Mouse (Mus musculus) MEL (cell line): ENCODE data around the gene Hoxa9.

ENCODE experiments used
- CHD1 ChIP-seq: IDR thresholded peaks from 2 replicates; pipeline ENCODE4 v1.6.1; 2012; ENCODE audit warnings: low read depth, mild to moderate bottlenecking, inconsistent platforms, low read length, improper control_type of control experiment
- CHD2 ChIP-seq: IDR thresholded peaks from 2 replicates; pipeline ENCODE4 v1.6.1; 2011; ENCODE audit warnings: low read length, improper control_type of control experiment
- CTCF ChIP-seq, 3 experiments: IDR thresholded peaks in 2 of 3; conservative IDR thresholded peaks in 1 of 3; 2 replicates each; pipeline ENCODE4 v1.5.1; 2011 to 2012; ENCODE audit warnings: low read length in 3 of 3, low read depth in 2 of 3, mild to moderate bottlenecking in 2 of 3, improper control_type of control experiment in 1 of 3, inconsistent platforms in 1 of 3, mixed read lengths in 1 of 3, moderate library complexity in 1 of 3; ENCODE audit not compliant: control insufficient read depth in 1 of 3, insufficient read depth in 1 of 3, poor library complexity in 1 of 3, severe bottlenecking in 1 of 3
- GATA1 ChIP-seq: IDR thresholded peaks from 2 replicates; pipeline ENCODE4 v1.6.1; 2011; ENCODE audit warnings: low read depth, low read length, improper control_type of control experiment
- KAT2A ChIP-seq: conservative IDR thresholded peaks from 2 replicates; pipeline ENCODE4 v1.6.1; 2012; ENCODE audit warnings: low read depth, low read length, improper control_type of control experiment, inconsistent platforms
- MEF2A ChIP-seq: IDR thresholded peaks from 2 replicates; pipeline ENCODE4 v1.6.1; 2014; ENCODE audit warnings: low read depth, mild to moderate bottlenecking, inconsistent platforms, low read length, improper control_type of control experiment; ENCODE audit not compliant: poor library complexity, insufficient replicate concordance, severe bottlenecking; ENCODE audit errors: extremely low read depth
- RAD21 ChIP-seq: IDR thresholded peaks from 2 replicates; pipeline ENCODE4 v1.6.1; 2011; ENCODE audit warnings: mild to moderate bottlenecking, low read depth, low read length, improper control_type of control experiment
- SIN3A ChIP-seq: IDR thresholded peaks from 2 replicates; pipeline ENCODE4 v1.6.1; 2012; ENCODE audit warnings: low read length, improper control_type of control experiment, inconsistent platforms
- TAL1 ChIP-seq: IDR thresholded peaks from 2 replicates; pipeline ENCODE4 v1.6.1; 2012; ENCODE audit warnings: mild to moderate bottlenecking, inconsistent platforms, low read length, moderate library complexity, mixed read lengths
- ZC3H11A ChIP-seq: IDR thresholded peaks from 2 replicates; pipeline ENCODE4 v1.6.1; 2012; ENCODE audit warnings: low read depth, mild to moderate bottlenecking, inconsistent platforms, low read length, improper control_type of control experiment
- ZKSCAN1 ChIP-seq: IDR thresholded peaks from 2 replicates; pipeline ENCODE4 v1.6.1; 2012; ENCODE audit warnings: low read depth, mild to moderate bottlenecking, inconsistent platforms, low read length, improper control_type of control experiment, moderate library complexity
- ZMIZ1 ChIP-seq: IDR thresholded peaks from 2 replicates; pipeline ENCODE4 v1.6.1; 2012; ENCODE audit warnings: low read depth, mild to moderate bottlenecking, inconsistent platforms, low read length, improper control_type of control experiment, moderate library complexity

- TF ChIP-seq CTCF (IDR thresholded peaks at IDR 0.05 in 2 of 3, conservative IDR thresholded peaks at IDR 0.05 in 1 of 3; ENCODE audit: control insufficient read depth in 1 of 3, insufficient read depth in 1 of 3, low read depth in 2 of 3, low read length in 3 of 3, poor library complexity in 1 of 3, severe bottlenecking in 1 of 3) (no peak), GATA1 (no peak), KAT2A (no peak), SIN3A (no peak), CHD2 (no peak), TAL1 (no peak), ZMIZ1 (no peak), MEF2A (no peak), ZC3H11A (no peak), ZKSCAN1 (no peak), CHD1 (no peak), RAD21 (no peak)
Measured at GRCm38 (mm10) chr6:52220865-52221310, 10.0 kb downstream of the Hoxa9 start.
